Mouse (Mus musculus): Measurements from ENCODE around the gene Fcamr. TPM values are rescaled to one million over a fixed set of nuclear protein-coding genes. Genes with fewer than 3 reads are reported as not detected.

Gene Fcamr
- polyA plus RNA-seq, 1 experiment from 2014 or later: 0.09 TPM

GRCm38 (mm10) chr1:130854819-130855218 lies 54.1 kb downstream of the Fcamr start:
- no peak for ATAC-seq (replicated peaks; ENCODE audit: insufficient number of reproducible peaks, low FRiP score, low TSS enrichment)
- WGBS (ENCODE audit: insufficient replicate concordance): 80% methylated on average over 9 of the region's 9 CpGs
- no peaks in the 10 kb centered on the region for H3K27me3 ChIP-seq (ENCODE audit: control insufficient read depth, insufficient read depth, low read length)
- H3K4me1 ChIP-seq (ENCODE audit: control insufficient read depth, insufficient read depth, low read length): peaks cover 8% of the 10 kb centered on the region; the same call in 1 of the 2 replicates
- H3K36me3 ChIP-seq (ENCODE audit: control insufficient read depth, insufficient read depth, low read length): no peaks in the 10 kb centered on the region
- no peak overlapping the region for H3K9ac ChIP-seq (ENCODE audit: low read depth, low read length)
- no peak overlapping the region for H3K4me3 ChIP-seq (ENCODE audit: low read depth, low read length)
- no peak overlapping the region for H3K4me2 ChIP-seq
- H3K27ac ChIP-seq (ENCODE audit: low read depth, low read length): no peak overlapping the region
- no peaks in the 10 kb centered on the region for H3K9me3 ChIP-seq (replicated peaks; ENCODE audit: control insufficient read depth, low read length)

GRCm38 (mm10) chr1:130855723-130856122 lies 55.0 kb downstream of the Fcamr start:
- WGBS (ENCODE audit: insufficient replicate concordance): 77% methylated on average over 2 of the region's 2 CpGs
- Histone ChIP-seq H3K9ac (ENCODE audit: low read depth, low read length) (no peak overlapping the region), H3K36me3 (ENCODE audit: control insufficient read depth, insufficient read depth, low read length) (no peaks in the 10 kb centered on the region), H3K27ac (ENCODE audit: low read depth, low read length) (no peak overlapping the region), H3K9me3 (replicated peaks; ENCODE audit: control insufficient read depth, low read length) (no peaks in the 10 kb centered on the region), H3K4me2 (no peak overlapping the region), H3K4me3 (ENCODE audit: low read depth, low read length) (no peak overlapping the region), H3K27me3 (ENCODE audit: control insufficient read depth, insufficient read depth, low read length) (no peaks in the 10 kb centered on the region), H3K4me1 (ENCODE audit: control insufficient read depth, insufficient read depth, low read length) (peaks cover 1% of the 10 kb centered on the region; the same call in 1 of the 2 replicates)
- no peak for ATAC-seq (replicated peaks; ENCODE audit: insufficient number of reproducible peaks, low FRiP score, low TSS enrichment)

- WGBS (ENCODE audit: insufficient replicate concordance): 85% methylated on average over 4 of the region's 4 CpGs
These were observed 56.8 kb downstream of the Fcamr start for GRCm38 (mm10) chr1:130857456-130857855.

GRCm38 (mm10) chr1:130864238-130864637 lies 63.5 kb downstream of the Fcamr start:
- no peak overlapping the region for H3K4me2 ChIP-seq
- no peaks in the 10 kb centered on the region for H3K27me3 ChIP-seq (ENCODE audit: control insufficient read depth, insufficient read depth, low read length)
- H3K27ac ChIP-seq (ENCODE audit: low read depth, low read length): no peak overlapping the region
- no peaks in the 10 kb centered on the region for H3K4me1 ChIP-seq (ENCODE audit: control insufficient read depth, insufficient read depth, low read length)
- H3K36me3 ChIP-seq (ENCODE audit: control insufficient read depth, insufficient read depth, low read length): no peaks in the 10 kb centered on the region
- ATAC-seq (replicated peaks; ENCODE audit: insufficient number of reproducible peaks, low FRiP score, low TSS enrichment): no peak
- H3K9ac ChIP-seq (ENCODE audit: low read depth, low read length): no peak overlapping the region
- 75% methylated on average over 4 of the region's 4 CpGs for WGBS (ENCODE audit: insufficient replicate concordance)
- no peaks in the 10 kb centered on the region for H3K9me3 ChIP-seq (replicated peaks; ENCODE audit: control insufficient read depth, low read length)
- no peak overlapping the region for H3K4me3 ChIP-seq (ENCODE audit: low read depth, low read length)

More at GRCm38 (mm10) chr1:130857456-130857855, 56.8 kb downstream of the Fcamr start:
- no peak for ATAC-seq (replicated peaks; ENCODE audit: insufficient number of reproducible peaks, low FRiP score, low TSS enrichment)
- Histone ChIP-seq H3K4me2 (no peak overlapping the region), H3K36me3 (ENCODE audit: control insufficient read depth, insufficient read depth, low read length) (no peaks in the 10 kb centered on the region), H3K27ac (ENCODE audit: low read depth, low read length) (no peak overlapping the region), H3K4me3 (ENCODE audit: low read depth, low read length) (no peak overlapping the region), H3K9me3 (replicated peaks; ENCODE audit: control insufficient read depth, low read length) (no peaks in the 10 kb centered on the region), H3K27me3 (ENCODE audit: control insufficient read depth, insufficient read depth, low read length) (no peaks in the 10 kb centered on the region), H3K9ac (ENCODE audit: low read depth, low read length) (no peak overlapping the region), H3K4me1 (ENCODE audit: control insufficient read depth, insufficient read depth, low read length) (no peaks in the 10 kb centered on the region)

Other genes starting within 250 kb of the Fcamr start
- not detected in 2 replicates for gene Zp3r, start 171.3 kb upstream of the Fcamr start, polyA plus RNA-seq (2014; fragmentation: Nextera tagmentation; extraction: Ambion mirVana)
- not detected in 2 replicates for gene C4bp, start 139.3 kb upstream of the Fcamr start, polyA plus RNA-seq (2014; fragmentation: Nextera tagmentation; extraction: Ambion mirVana)
- not detected in 2 replicates for gene Gm29427, start 85.1 kb upstream of the Fcamr start, polyA plus RNA-seq (2014; fragmentation: Nextera tagmentation; extraction: Ambion mirVana)
- 6.5 and 11.1 TPM in 2 replicates for gene Yod1, start 83.6 kb upstream of the Fcamr start, polyA plus RNA-seq (2014; fragmentation: Nextera tagmentation; extraction: Ambion mirVana)
- 4.8 and 5.4 TPM in 2 replicates for gene Pfkfb2, start 71.6 kb upstream of the Fcamr start, polyA plus RNA-seq (2014; fragmentation: Nextera tagmentation; extraction: Ambion mirVana)
- gene AA986860, start 68.9 kb upstream of the Fcamr start, polyA plus RNA-seq (2014; fragmentation: Nextera tagmentation; extraction: Ambion mirVana): 0.69 and 1.2 TPM in 2 replicates
- gene Pigr, start 25.8 kb downstream of the Fcamr start, polyA plus RNA-seq (2014; fragmentation: Nextera tagmentation; extraction: Ambion mirVana): not detected in 2 replicates
- 1.6 and 2.2 TPM in 2 replicates for gene Fcmr, start 64.8 kb downstream of the Fcamr start, polyA plus RNA-seq (2014; fragmentation: Nextera tagmentation; extraction: Ambion mirVana)
- gene Il24, start 86.6 kb downstream of the Fcamr start, polyA plus RNA-seq (2014; fragmentation: Nextera tagmentation; extraction: Ambion mirVana): not detected in 2 replicates
- not detected in 2 replicates for gene Il20, start 110.5 kb downstream of the Fcamr start, polyA plus RNA-seq (2014; fragmentation: Nextera tagmentation; extraction: Ambion mirVana)
- not detected in 2 replicates for gene Il19, start 139.2 kb downstream of the Fcamr start, polyA plus RNA-seq (2014; fragmentation: Nextera tagmentation; extraction: Ambion mirVana)
- not detected in 2 replicates for gene Il10, start 218.9 kb downstream of the Fcamr start, polyA plus RNA-seq (2014; fragmentation: Nextera tagmentation; extraction: Ambion mirVana)

Data from heart, embryonic 11.5 days (tissue).